Mouse (Mus musculus): ENCODE measurements at regions not wholly inside any gene's neighbourhood (a gene's known extent, or its start where the extent isn't known, plus 50 kb on each side); places are given as distances from the start of the nearest gene placed in this dataset.

DNA sequence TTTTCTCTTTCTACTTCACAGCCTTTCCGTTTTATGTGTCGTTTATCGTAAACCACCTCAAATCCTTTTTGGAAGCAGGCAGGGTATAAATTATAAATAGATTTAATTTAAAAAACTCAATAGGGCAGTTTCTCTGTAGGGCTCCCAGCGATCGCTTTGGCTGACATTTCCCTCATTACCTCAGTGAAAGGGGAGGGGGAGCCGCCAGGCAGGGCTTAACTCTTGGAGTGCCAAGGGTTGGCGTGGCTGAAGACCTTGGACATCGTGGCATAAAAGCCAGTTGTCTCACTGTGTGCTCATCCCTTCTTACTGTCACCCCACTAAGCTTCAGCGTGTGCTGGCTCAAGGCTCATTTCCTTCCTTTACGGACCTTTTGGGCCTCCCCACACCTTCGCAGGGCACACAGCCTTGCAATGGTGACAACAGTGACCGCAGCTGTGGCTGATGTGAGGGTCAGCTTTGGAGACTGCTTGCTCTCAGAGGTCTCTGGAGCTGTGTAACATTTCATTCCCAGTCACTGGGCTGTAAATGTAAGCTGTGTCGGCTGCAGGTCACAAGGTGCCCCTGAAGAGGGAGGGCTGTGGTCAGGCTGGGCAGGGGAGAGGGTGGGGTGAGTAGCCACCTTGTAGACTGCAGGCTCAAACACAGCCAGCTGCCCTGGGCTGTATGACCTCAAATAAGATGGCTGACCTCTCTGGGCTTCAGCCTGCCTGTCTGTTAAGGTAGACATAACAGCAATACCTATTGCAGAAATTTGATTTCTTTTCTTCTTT lies 81.6 kb upstream of the Stx16 start:
- peak; percentile 42 for DNase-seq (ENCODE audit: extremely low spot score)

DNA sequence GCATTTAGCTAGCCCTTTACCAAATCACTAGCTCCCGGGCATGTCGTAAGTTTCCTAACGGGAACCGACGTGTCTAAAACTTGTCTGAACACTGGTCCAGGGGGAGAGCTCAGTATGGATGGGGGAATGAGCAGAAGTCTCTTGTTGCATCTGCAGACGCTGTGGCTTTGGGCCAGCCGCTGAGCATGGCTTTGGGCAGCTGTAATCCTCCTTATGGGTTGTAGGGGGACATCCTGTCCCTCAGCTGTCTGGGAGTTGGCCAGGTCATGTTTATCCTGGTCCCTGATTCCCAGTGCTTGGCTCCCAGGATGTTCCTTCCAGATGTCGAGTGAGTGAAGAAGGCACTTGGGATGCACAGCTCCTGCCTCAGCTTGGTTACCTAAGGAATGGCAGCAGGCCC lies 71.4 kb upstream of the Stx16 start:
- no peak for DNase-seq (ENCODE audit: extremely low spot score)

DNA sequence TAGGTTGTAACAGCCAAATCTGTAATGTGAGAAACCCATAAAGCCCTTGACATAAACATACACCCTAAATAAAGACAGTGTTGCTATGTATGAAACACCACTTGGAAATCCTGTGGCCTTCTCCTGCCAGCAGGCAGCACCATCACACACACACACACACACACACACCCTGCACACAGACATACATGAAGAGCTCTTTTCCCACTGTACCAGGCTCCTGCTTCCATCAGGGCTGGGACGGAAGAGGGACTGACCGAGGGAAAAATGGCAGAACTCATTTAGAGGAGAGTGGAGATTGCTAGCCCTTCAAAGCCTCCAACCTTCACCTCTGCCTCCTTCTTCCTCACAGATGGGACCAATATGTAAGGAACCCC lies 68.1 kb upstream of the Stx16 start:
- no peak for DNase-seq (ENCODE audit: extremely low spot score)

DNA sequence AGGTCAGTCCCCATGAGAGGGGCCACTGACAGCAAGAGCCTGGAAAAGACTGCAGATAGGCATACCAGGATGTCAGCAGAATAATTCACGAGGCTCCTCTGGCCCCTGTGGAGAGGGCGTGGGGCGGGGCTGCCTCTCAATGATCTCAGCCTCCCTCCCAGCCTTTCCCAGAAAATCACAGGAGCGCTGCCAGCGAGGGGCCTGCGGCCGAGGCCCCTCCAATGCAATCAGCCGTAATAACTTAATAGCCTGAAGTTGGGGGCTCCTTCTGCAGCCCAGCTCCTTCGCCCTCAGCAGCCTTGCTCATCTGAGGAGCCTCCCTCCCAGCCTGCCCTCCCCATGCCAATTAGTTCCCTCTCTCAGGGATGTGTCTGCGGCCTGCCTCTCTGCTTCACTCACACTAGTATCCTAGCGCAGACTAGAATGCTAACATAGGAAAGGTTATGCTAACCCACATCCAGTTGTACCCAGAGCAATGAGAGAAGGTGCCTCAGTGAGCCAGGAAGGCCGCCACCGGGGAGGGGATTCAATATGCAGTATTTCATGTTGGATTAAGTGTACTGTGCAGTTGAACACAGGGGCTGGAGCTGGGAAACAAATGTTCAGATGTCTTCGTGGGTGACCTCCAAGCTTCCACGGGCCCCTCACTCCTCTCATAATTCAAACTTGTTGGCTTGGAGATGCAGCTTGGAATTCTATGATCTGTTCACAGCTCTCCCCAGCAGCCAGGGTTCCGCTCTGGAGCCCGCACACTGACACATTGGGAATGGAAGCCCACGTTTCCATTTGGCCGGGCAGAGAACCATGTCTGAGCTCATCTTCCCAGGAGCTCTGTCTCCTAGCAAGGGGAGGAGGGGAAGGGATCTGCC lies 67.5 kb upstream of the Stx16 start:
- peak; percentile 58 for DNase-seq (ENCODE audit: extremely low spot score)

DNA sequence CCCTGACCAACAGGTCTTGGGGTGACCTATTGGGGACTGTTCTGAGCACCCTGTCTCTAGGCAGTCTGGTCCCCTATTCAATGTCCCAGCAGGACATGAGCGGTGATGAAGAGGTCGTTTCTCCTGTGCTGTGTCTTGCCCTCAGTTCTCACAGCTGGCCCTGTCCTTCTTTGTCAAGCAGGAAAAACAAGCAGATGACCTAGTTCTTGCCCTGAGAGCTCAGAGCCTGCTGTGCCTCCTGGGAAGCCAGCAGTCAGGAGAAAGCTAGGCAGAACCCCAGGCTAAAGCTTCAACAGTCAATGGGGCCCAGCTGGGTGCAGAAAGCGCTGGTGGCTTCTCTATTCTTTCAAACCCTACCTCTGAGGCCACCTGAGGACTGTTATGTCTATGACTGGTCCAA lies 66.1 kb upstream of the Stx16 start:
- DNase-seq (ENCODE audit: extremely low spot score) = no peak

DNA sequence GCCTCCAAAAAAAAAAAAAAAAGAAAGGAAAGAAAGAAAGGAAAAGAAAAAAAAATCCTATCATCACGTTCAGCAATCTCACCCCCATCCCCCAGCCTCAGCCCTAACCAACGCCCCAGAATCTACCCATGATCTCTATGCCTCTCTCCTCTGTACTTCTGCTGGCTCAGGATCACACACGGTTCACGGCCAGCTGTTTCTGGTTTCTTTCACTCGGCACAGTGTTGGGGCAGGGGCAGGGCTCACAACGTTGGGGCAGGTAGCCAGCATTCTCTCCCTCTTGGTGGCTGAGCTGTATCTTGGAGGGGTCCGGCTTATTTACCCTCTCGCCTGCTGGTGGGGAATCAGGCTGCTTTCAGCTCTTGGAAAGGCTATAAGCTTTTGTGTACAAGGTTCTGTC lies 64.7 kb upstream of the Stx16 start:
- no peak for DNase-seq (ENCODE audit: extremely low spot score)

DNA sequence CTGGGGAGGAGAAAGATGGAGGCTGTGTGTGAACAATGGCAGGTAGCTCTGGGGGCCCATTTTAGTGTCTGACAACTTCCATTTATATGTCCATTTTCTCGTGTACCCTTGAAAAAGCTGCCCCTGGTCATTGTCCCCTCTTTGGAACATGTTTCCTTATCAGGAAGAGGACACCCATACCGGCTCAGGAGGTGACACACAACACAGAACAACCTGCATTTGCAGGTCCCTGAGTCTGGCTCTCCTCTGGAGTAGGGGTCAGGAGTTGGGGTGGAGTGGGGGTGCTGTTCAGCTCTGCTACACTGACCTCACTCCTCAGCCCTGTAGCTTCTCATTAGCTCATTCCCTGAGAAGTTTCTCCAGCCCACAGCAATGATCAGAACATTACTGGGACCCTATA lies 61.7 kb upstream of the Stx16 start:
- DNase-seq (ENCODE audit: extremely low spot score) = no peak

DNA sequence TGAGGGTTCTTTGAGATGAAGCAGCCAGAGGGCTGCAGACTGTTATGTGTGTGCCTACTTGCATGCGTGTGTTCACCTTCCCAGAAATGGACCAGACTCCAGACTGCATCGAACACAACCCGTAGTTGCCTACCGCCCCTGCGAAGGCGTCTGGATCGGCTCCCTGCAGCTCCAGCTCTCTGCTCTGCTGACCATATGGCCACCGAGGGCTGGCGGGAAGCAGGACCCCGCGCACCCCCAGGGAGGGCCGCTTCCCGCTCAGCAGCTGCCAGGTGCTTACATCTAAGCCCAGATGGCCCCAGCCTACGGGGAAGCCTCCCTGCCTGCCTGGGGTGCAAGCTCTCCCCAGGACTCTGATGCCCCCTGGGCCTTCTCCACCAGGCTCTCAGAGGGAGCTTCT lies 60.8 kb upstream of the Stx16 start:
- no peak for DNase-seq (ENCODE audit: extremely low spot score)

DNA sequence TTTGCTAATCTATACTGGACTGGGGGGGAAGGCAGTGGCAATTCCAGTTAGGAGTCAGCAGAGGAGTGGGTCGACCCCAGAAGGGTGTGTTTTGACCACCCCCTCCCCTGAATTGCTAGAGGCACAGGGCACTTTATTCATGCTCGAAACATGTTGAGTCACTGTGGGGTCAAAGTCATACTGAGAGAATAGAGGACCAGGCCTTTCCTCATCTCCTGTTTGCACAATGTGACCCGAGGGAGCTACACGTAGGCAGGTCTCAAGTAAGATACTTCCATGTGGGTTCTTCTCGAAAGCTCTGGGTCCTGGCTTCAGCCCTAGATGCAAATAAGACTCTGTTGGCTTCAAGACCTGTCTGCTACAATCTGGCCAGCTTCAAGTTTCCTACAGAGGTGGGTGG lies 60.0 kb upstream of the Stx16 start:
- no peak for DNase-seq (ENCODE audit: extremely low spot score)

DNA sequence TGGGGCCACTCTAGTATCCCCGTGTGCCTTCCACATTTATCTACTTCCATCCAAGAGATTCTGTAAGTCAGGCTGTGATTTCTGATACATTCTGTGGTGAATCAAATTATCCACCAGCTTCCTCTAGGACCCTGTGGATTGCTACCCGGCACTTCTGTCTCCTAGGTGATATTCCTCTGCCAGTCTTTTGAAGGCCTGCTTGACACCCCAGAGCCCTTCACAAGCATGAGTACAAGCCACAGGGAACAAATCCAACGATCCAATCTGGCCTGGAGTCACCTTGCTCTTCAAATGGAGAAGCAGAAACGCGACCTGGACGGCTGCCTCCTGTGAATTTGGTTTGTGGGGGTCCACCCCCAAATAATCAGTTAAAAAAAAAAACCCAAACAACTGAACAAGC lies 59.1 kb upstream of the Stx16 start:
- DNase-seq (ENCODE audit: extremely low spot score) = no peak

DNA sequence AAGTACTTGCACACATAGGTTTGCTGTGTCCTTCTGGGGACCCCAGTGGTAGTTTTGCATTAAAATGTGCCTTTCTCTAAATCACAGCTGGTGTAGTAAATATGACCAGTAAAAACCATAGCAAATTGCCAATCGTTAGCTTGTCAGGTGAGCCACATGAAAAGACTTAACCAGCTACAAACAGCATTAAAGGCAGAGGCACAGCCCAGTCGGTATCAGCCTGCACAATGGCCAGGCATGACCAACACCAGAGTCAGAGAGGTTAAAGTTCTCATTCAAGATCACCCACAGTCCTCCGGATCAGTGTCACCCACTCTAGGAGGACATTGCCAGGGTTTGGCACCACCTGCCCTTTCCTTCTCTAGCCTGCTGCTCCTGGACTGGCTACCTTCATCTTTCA lies 58.5 kb upstream of the Stx16 start:
- DNase-seq (ENCODE audit: extremely low spot score) = no peak

DNA sequence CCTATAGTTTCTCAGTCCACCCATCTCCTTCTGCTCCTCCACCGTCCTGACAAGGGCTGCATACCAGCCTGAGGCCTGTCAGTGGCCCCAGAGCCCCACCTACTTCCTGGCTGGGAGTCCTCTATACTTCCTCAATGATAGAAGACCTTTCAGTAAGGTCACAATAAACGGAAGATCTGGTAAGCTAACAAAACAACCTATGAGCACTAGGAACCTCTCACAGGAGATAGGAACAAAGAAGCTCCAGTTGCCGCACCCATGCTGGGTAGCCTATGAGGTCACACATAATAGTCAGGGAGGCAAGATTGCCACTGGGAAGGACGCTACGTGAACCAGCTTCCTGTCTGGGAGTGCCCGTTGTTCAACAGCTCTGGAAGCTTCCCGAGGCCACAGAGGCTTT lies 58.1 kb upstream of the Stx16 start:
- DNase-seq (ENCODE audit: extremely low spot score) = no peak

DNA sequence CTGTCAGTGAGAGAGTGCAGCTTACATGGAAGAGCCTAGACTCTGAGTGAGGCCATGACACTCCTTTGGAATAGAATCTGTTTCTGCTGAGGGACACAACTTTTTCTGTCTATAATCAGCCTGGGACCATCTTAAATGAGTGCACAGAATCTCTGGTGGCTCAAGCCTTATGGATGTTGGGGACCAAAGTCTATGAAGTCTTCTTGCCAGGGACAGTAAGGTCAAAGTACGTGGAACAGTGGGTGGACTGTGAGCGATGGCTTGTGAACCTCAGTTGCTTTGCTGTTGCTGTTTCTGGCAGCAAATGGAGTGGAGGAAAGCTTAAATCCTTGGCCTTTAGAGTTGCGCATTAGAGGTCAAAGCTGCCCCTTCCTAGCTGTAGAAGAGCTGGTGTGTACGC lies 57.1 kb upstream of the Stx16 start:
- DNase-seq (ENCODE audit: extremely low spot score) = no peak

DNA sequence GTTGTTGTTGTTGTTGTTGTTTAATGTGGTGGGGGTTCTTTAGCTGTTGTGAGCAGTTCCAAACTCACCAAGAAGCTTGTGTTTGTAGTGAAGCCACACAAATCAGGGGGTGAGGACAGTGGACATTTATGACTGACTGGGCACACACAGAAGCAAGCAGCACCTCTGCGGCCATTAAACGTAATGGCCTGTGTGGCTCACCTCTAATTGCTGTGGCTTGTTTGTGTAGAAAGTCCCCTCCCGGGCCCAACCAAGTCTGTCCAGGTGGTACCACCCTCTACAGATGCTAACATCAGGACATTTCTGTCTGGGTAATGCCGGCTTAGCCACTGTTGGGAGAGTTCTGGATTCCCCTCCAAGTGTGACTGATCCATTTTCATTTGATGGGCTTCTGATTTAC lies 56.1 kb upstream of the Stx16 start:
- no peak for DNase-seq (ENCODE audit: extremely low spot score)

DNA sequence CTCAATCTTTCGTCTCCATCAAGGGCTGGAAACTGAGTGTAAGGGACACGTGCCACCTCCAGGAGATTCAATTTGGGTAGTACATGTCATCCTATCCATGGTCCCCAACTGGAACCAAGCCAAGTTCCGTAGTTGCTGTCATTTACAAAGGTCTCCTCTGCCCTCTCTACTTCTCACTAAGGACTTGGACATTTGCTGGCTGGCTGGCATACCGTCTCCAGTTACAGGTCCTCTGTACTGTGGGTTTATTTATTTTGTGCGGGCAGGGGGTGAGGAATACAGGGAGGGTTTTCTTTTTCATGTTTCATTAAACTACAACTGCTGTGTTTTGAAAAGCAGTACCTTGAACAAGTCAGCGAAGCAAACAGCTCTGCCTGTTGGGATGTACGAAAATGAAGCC lies 55.7 kb upstream of the Stx16 start:
- DNase-seq (ENCODE audit: extremely low spot score) = no peak

DNA sequence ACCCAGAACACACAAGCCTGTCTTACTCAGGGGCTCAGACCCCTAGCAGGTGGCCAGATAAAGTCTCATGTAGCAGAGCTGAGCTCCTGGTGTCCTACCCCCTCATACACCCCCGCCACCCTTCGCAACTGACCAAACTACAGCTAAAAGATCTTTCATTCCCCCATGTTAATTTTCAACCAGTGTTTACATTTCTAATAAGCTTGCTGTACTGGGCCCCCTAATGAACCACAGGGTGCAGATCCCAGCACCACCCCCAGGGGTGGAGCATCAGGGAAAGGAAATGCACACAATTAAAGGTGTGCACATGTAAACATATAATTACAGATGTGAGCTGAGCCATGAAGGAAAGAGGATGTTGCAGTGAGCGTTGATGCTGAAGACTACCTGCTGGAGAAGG lies 54.6 kb upstream of the Stx16 start:
- no peak for DNase-seq (ENCODE audit: extremely low spot score)

DNA sequence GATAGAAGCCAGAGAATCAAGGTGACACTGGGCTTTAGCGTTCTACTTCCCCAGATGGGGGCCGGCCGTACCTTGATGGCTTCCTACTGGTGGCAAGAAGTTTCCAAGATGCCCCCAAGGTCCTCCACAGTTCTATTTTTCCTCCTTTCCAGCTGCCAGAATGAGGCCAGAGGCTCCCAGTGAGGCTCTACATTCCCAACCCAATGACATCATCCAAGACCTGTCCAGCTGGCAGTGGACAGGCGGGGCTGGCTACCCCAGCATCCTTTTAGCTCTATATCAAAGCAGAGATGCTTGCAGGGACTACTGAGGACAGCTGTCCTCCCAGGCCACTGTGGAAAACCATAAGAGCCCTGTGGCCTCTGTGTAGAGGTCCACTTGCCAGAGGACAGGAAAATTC lies 53.8 kb upstream of the Stx16 start:
- DNase-seq (ENCODE audit: extremely low spot score) = no peak

DNA sequence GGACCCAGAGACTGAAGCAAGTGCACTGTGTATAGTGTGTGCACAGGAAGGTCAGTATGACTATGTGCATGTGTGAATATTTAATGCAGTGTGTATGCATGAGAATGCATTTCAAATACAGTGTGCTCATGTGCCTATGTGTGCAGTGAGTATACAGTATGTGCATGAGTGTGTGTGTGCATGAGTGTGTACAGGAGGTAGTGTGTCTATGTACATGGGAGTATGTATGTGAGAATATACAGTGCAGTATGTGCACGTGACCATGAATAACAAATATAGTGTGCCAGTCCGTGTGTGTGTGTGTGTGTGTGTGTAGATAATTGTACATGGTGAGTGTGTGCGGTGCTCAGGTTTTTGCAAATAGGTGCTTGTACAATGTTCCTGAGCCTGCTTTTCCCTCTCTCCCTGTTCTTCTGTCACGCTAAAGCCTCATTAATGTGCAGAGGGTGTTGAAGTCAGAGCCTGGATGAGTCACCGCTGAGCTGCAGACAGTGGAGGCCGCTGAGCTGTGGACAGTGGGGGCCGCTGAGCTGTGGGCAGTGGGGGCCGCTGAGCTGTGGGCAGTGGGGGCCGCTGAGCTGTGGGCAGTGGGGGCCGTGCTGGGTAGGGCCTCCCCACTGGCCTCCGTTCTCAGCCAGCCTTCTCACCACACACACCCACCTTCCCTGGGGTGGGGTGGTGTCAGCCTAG lies 50.8 kb upstream of the Stx16 start:
- no peak for DNase-seq (ENCODE audit: extremely low spot score)
